Mouse (Mus musculus): ENCODE data around the gene Scaf8. TPM values are rescaled to one million over a fixed set of nuclear protein-coding genes. Genes with fewer than 3 reads are reported as not detected.

Scaf8 gene
- polyA plus RNA-seq, 1 experiment = 21.9 TPM

DNA sequence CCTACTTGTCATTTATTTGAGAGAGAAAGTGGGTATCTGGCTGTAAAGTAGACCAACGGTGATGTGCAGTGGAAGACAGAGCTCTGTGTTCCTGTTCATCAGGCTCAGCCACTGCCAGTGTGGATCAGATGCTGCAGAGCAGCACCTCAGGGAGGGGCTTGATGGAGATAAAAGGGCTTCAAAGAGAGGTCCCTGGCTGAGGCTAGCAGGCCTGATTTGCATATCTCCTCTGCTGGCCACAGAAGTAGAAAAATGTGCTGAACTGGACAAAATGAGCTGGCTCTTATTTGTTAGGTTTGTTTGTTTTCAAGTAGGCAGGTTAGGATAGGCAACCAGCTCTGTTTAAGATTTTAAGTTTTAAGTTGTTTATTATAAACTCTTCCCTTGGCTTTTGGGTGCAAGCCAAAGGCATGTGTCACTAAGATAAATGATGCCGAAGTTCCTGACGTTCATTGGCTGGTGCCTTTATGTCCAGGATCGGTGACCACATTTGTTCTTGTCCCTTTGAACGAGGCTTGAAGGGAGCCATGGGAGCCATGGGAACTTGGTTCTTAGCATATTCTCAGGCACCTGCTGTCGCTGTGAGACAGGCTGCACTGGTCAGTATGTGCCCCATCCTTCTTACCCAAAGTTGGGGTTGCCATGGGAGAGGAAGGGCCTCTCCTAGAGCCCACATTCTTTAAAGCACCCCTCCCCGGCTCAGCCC lies 132.0 kb downstream of the Scaf8 start:
- peaks cover 19% of the 10 kb centered on the region for H3K4me1 ChIP-seq (ENCODE audit: control insufficient read depth, insufficient read depth, low read length)

More for the DNA sequence above, 132.0 kb downstream of the Scaf8 start:
- no peaks in the 10 kb centered on the region for H3K36me3 ChIP-seq (ENCODE audit: control insufficient read depth, insufficient read depth, low read length)
- DNase-seq = peak; percentile 82
- peak overlapping the region; percentile 27 for H3K27ac ChIP-seq (ENCODE audit: insufficient read depth, low read depth, low read length)
- H3K4me3 ChIP-seq (ENCODE audit: insufficient read depth, low read depth, low read length) = no peak overlapping the region
- WGBS = 32% methylated on average over 7 of the region's 7 CpGs
- H3K27me3 ChIP-seq (replicated peaks; ENCODE audit: control insufficient read depth, insufficient read depth, low read length) = no peaks in the 10 kb centered on the region
- TF ChIP-seq CTCF (conservative IDR thresholded peaks at IDR 0.05; ENCODE audit: insufficient read depth, insufficient read length, low read depth, low read length) = no peak
- TF ChIP-seq POLR2A (IDR thresholded peaks at IDR 0.05; ENCODE audit: low read depth, low read length) = no peak

Other genes starting within 250 kb of the Scaf8 start
- 1.1 and 1.2 TPM in 2 replicates for gene Tiam2, start 211.6 kb downstream of the Scaf8 start, polyA plus RNA-seq (2012; rRNA removed)